Mouse (Mus musculus) mesoderm, embryonic 11.5 days (tissue): ENCODE data around the gene Apba3.

Experiments used
- DNase-seq: peaks from one replicate; pipeline ENCODE4 v3.0.0-alpha.2; 2012; ENCODE audit warnings: low read depth, low spot score

The Apba3 gene

GRCm38 (mm10) chr10:81306173-81306668 lies 39.5 kb downstream of the Apba3 start:
- no peak for DNase-seq

GRCm38 (mm10) chr10:81306837-81307682 lies 40.3 kb downstream of the Apba3 start:
- no peak for DNase-seq

GRCm38 (mm10) chr10:81309571-81309970 lies 42.8 kb downstream of the Apba3 start:
- DNase-seq = no peak

GRCm38 (mm10) chr10:81313581-81313980 lies 46.8 kb downstream of the Apba3 start:
- DNase-seq = no peak

- DNase-seq = no peak
Observed at GRCm38 (mm10) chr10:81314201-81314600, 47.4 kb downstream of the Apba3 start.

GRCm38 (mm10) chr10:81315587-81315986 lies 48.8 kb downstream of the Apba3 start:
- no peak for DNase-seq

GRCm38 (mm10) chr10:81316338-81317060 lies 49.7 kb downstream of the Apba3 start:
- DNase-seq = no peak

- DNase-seq = peak; percentile 40
Observed at GRCm38 (mm10) chr10:81317273-81317672, 50.5 kb downstream of the Apba3 start.

- no peak for DNase-seq
Observed at GRCm38 (mm10) chr10:81318589-81319329, 52.0 kb downstream of the Apba3 start.

- DNase-seq = no peak
Observed at GRCm38 (mm10) chr10:81319330-81319699, 52.6 kb downstream of the Apba3 start.

GRCm38 (mm10) chr10:81319741-81320549 lies 53.2 kb downstream of the Apba3 start:
- DNase-seq = peak; percentile 98

- DNase-seq = peak; percentile 100
Observed at GRCm38 (mm10) chr10:81320550-81321347, 54.0 kb downstream of the Apba3 start, which contains the start of gene Cactin. Gene Cactin, plus strand, starts transcription at chr10:81321103.

GRCm38 (mm10) chr10:81321436-81321835 lies 54.7 kb downstream of the Apba3 start:
- DNase-seq = no peak

GRCm38 (mm10) chr10:81322444-81322843 lies 55.7 kb downstream of the Apba3 start:
- DNase-seq = no peak
